Mouse (Mus musculus) limb, embryonic 15.5 days (tissue): ENCODE data around the gene Sptbn4. TPM values are rescaled to one million over a fixed set of nuclear protein-coding genes. Genes with fewer than 3 reads are reported as not detected.

ENCODE experiments used
- ATAC-seq: fragments of 200-750 bp; cut with Nextera tagmentation; 2 replicates; pipeline ENCODE4 v1.8.0; 2017; ENCODE audit warnings: low read depth, moderate TSS enrichment; ENCODE audit not compliant: insufficient number of reproducible peaks, low FRiP score, low TSS enrichment
- H3K27ac ChIP-seq: fragments of 300-500 bp; sonication (generic); 2 replicates; pipeline ENCODE4 v1.5.1; 2015; ENCODE audit warnings: moderate library complexity, mild to moderate bottlenecking, inconsistent platforms
- H3K27me3 ChIP-seq: fragments of 300-500 bp; sonication (generic); 2 replicates; pipeline ENCODE4 v1.6.1; 2015; ENCODE audit warnings: inconsistent platforms
- H3K36me3 ChIP-seq: fragments of 300-500 bp; sonication (generic); 2 replicates; pipeline ENCODE4 v1.6.1; 2015; ENCODE audit warnings: inconsistent platforms
- H3K4me1 ChIP-seq: fragments of 300-500 bp; sonication (generic); 2 replicates; pipeline ENCODE4 v1.6.1; 2015; ENCODE audit warnings: inconsistent platforms
- H3K4me2 ChIP-seq: fragments of 300-500 bp; sonication (generic); 2 replicates; pipeline ENCODE4 v1.6.1; 2015; ENCODE audit warnings: mild to moderate bottlenecking, inconsistent platforms
- H3K4me3 ChIP-seq: fragments of 300-500 bp; sonication (generic); 2 replicates; pipeline ENCODE4 v1.5.1; 2015; ENCODE audit warnings: mild to moderate bottlenecking, inconsistent platforms
- H3K9ac ChIP-seq: fragments of 300-500 bp; sonication (generic); 2 replicates; pipeline ENCODE4 v1.6.1; 2015; ENCODE audit warnings: inconsistent platforms
- H3K9me3 ChIP-seq: fragments of 300-500 bp; sonication (generic); 2 replicates; pipeline ENCODE4 v1.6.1; 2016; ENCODE audit warnings: inconsistent platforms
- WGBS: fragments of 180-500 bp; shearing (Covaris S2); methylation state at CpG from one replicate; pipeline ENCODE4 v1.1.7; 2015; 5-methylcytosine and 5-hydroxymethylcytosine counted together
- polyA plus RNA-seq: library from polyadenylated mRNA; unstranded; fragments of >200 nt; fragmentation: Nextera tagmentation; extraction: Ambion mirVana; gene quantifications from 2 replicates; pipeline ENCODE4 v1.2.1, GENCODE M21; 2015

Sptbn4 gene
- polyA plus RNA-seq, 1 experiment from 2014 or later = 0.23 TPM

DNA sequence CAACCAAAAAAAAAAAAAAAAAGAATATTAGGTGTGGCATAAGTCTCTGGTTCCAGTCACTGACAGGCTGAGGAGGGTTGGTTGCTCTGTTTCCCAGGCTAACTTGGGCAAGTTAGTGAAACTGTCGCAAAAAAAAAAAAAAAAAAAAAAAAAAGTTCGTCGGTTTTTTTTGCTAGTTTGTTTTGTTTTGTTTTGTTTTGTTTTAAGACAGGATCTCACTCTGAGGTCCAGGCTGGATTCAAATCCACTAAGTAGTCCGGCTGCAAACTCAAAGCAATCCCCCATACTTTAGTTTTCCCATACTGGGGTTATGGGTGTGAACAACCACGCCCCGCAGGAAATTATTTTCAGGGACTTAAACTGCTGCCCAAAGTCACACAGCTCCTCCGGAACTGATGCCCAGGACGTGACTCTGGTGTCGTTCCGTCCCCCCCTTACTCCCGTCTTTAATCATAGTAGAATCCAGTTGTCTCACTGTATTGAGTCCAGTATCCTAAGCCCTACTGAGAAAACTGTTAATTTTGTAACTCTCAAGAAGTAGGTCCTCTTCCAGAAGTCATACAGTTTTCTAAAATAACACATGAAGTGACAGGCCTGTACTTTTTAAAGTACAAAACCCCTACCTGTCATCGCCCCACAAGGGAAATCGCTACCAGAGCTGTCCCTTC lies 38.8 kb upstream of the Sptbn4 start:
- Histone ChIP-seq H3K27me3 (no peaks in the 10 kb centered on the region), H3K4me2 (peak overlapping the region; percentile 72), H3K9me3 (no peaks in the 10 kb centered on the region), H3K4me3 (peak overlapping the region; percentile 74), H3K36me3 (peaks cover 6% of the 10 kb centered on the region), H3K27ac (peak overlapping the region; percentile 84), H3K9ac (peak overlapping the region; percentile 37; the same call in 1 of the 2 replicates), H3K4me1 (peaks cover 48% of the 10 kb centered on the region)
- no peak for ATAC-seq
- WGBS = 4% methylated on average over 13 of the region's 13 CpGs

GRCm38 (mm10) chr7:27483860-27484259 lies 36.4 kb upstream of the Sptbn4 start:
- peaks cover 32% of the 10 kb centered on the region for H3K4me1 ChIP-seq
- no peaks in the 10 kb centered on the region for H3K9me3 ChIP-seq
- no peak overlapping the region for H3K9ac ChIP-seq
- no peak overlapping the region for H3K4me2 ChIP-seq
- 86% methylated on average over 4 of the region's 4 CpGs for WGBS
- H3K27ac ChIP-seq = no peak overlapping the region
- H3K36me3 ChIP-seq = no peaks in the 10 kb centered on the region
- ATAC-seq = no peak
- H3K27me3 ChIP-seq = no peaks in the 10 kb centered on the region
- no peak overlapping the region for H3K4me3 ChIP-seq

DNA sequence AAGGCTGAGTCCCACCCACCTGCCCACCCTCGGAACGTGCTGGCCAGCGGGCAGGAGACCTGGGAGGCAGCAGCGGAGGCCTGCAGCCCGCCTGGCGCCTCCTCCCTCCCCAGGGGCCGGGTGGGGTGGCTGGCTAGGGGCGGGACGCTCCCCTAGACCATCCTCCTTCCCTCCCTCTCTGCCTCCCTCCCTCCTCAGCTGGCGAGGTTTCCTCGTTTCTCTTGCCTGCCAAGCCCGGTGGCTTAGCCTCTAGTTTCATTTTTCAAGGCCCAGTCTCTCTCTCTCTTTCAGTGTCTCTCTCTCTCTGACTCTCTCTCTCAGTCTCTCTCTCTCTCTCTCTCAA lies 34.1 kb upstream of the Sptbn4 start:
- H3K4me2 ChIP-seq = peak overlapping the region; percentile 50
- H3K36me3 ChIP-seq = peaks cover 16% of the 10 kb centered on the region
- H3K9ac ChIP-seq = peak overlapping the region; percentile 4; the same call in 1 of the 2 replicates
- H3K4me3 ChIP-seq = peak overlapping the region; percentile 36
- H3K4me1 ChIP-seq = peaks cover 21% of the 10 kb centered on the region
- WGBS = 0% methylated on average over 10 of the region's 12 CpGs
- no peaks in the 10 kb centered on the region for H3K9me3 ChIP-seq
- peak; percentile 92 for ATAC-seq
- no peaks in the 10 kb centered on the region for H3K27me3 ChIP-seq
- H3K27ac ChIP-seq = peak overlapping the region; percentile 90

GRCm38 (mm10) chr7:27480927-27481626 lies 33.6 kb upstream of the Sptbn4 start:
- WGBS = 11% methylated on average over 11 of the region's 11 CpGs
- Histone ChIP-seq H3K4me1 (peaks cover 21% of the 10 kb centered on the region), H3K4me3 (peak overlapping the region; percentile 36), H3K9me3 (no peaks in the 10 kb centered on the region), H3K4me2 (peak overlapping the region; percentile 50), H3K27ac (peak overlapping the region; percentile 90), H3K36me3 (peaks cover 21% of the 10 kb centered on the region), H3K9ac (0 out of 2 replicates have a peak overlapping the region, but pooled peaks have one; percentile 4), H3K27me3 (no peaks in the 10 kb centered on the region)
- ATAC-seq = no peak

- peaks cover 25% of the 10 kb centered on the region for H3K4me1 ChIP-seq
- no peaks in the 10 kb centered on the region for H3K27me3 ChIP-seq
- H3K36me3 ChIP-seq = peaks cover 26% of the 10 kb centered on the region
- H3K27ac ChIP-seq = peak overlapping the region; percentile 90
- H3K4me2 ChIP-seq = peak overlapping the region; percentile 50
- H3K9me3 ChIP-seq = no peaks in the 10 kb centered on the region
- H3K4me3 ChIP-seq = 0 out of 2 replicates have a peak overlapping the region, but pooled peaks have one; percentile 36
- H3K9ac ChIP-seq = no peak overlapping the region
- no peak for ATAC-seq
- WGBS = 70% methylated on average over 3 of the region's 3 CpGs
Observed at GRCm38 (mm10) chr7:27480506-27480905, 33.0 kb upstream of the Sptbn4 start.

DNA sequence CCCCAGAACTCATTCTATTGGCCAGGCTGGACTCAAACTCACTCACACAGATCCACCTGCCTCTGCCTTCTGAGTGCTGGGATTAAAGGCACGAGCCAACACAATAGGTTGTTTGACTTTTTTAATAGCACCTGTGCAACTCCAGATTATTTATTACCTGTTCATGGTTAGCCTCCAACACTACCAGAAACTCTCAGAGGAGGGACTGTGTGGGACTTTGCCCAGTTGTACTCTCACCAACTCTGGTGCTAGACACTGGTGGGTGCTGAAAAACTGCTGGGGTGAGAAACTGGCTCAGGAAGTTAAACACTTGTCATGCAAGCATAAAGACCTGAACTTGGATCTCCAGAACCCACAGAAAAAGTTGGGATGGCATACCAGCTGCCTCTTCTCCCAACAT lies 32.3 kb upstream of the Sptbn4 start:
- Histone ChIP-seq H3K27ac (peak overlapping the region; percentile 13; the same call in 1 of the 2 replicates), H3K4me2 (no peak overlapping the region), H3K27me3 (no peaks in the 10 kb centered on the region), H3K4me1 (peaks cover 29% of the 10 kb centered on the region), H3K9me3 (no peaks in the 10 kb centered on the region), H3K36me3 (peaks cover 26% of the 10 kb centered on the region), H3K9ac (no peak overlapping the region), H3K4me3 (no peak overlapping the region)
- no peak for ATAC-seq
- 60% methylated on average over 1 of the region's 1 CpGs for WGBS

GRCm38 (mm10) chr7:27478561-27478960 lies 31.1 kb upstream of the Sptbn4 start:
- no peak overlapping the region for H3K9ac ChIP-seq
- H3K27me3 ChIP-seq = no peaks in the 10 kb centered on the region
- H3K4me2 ChIP-seq = no peak overlapping the region
- ATAC-seq = no peak
- no peaks in the 10 kb centered on the region for H3K9me3 ChIP-seq
- peaks cover 29% of the 10 kb centered on the region for H3K4me1 ChIP-seq
- 81% methylated on average over 7 of the region's 7 CpGs for WGBS
- H3K36me3 ChIP-seq = peaks cover 26% of the 10 kb centered on the region
- no peak overlapping the region for H3K27ac ChIP-seq
- no peak overlapping the region for H3K4me3 ChIP-seq

DNA sequence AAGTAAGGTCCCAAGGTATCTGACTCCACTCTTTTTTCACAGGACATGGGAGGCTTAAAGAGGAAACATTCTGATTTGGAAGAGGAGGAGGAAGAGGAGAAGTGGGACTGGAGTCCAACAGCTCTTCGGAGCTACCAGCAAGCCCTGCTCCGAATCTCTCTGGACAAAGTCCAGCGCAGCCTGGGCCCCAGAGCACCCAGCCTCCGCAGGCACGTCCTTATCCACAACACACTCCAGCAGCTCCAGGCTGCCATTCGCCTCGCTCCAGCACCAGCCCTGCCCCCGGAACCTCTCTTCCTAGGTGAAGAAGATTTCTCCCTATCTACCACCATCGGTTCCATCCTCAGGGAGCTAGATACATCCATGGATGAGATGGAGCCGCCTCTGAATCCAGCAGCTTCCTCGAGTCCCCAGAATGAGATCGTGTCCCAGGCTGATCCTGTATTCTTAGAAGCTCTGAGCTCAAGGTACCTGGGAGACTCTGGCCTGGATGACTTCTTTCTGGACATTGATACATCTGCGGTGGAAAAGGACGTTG lies 28.7 kb upstream of the Sptbn4 start:
- H3K9me3 ChIP-seq = no peaks in the 10 kb centered on the region
- WGBS = 92% methylated on average over 14 of the region's 14 CpGs
- no peak overlapping the region for H3K4me3 ChIP-seq
- peaks cover 26% of the 10 kb centered on the region for H3K36me3 ChIP-seq
- H3K4me2 ChIP-seq = no peak overlapping the region
- no peak overlapping the region for H3K9ac ChIP-seq
- H3K4me1 ChIP-seq = peaks cover 18% of the 10 kb centered on the region
- H3K27ac ChIP-seq = no peak overlapping the region
- no peaks in the 10 kb centered on the region for H3K27me3 ChIP-seq
- ATAC-seq = no peak

GRCm38 (mm10) chr7:27475596-27475995 lies 28.1 kb upstream of the Sptbn4 start:
- Histone ChIP-seq H3K27ac (no peak overlapping the region), H3K27me3 (no peaks in the 10 kb centered on the region), H3K9me3 (no peaks in the 10 kb centered on the region), H3K9ac (no peak overlapping the region), H3K4me1 (peaks cover 13% of the 10 kb centered on the region), H3K4me3 (0 out of 2 replicates have a peak overlapping the region, but pooled peaks have one; percentile 65), H3K36me3 (peaks cover 26% of the 10 kb centered on the region), H3K4me2 (peak overlapping the region; percentile 59; the same call in 1 of the 2 replicates)
- WGBS = 90% methylated on average over 2 of the region's 2 CpGs
- ATAC-seq = no peak

DNA sequence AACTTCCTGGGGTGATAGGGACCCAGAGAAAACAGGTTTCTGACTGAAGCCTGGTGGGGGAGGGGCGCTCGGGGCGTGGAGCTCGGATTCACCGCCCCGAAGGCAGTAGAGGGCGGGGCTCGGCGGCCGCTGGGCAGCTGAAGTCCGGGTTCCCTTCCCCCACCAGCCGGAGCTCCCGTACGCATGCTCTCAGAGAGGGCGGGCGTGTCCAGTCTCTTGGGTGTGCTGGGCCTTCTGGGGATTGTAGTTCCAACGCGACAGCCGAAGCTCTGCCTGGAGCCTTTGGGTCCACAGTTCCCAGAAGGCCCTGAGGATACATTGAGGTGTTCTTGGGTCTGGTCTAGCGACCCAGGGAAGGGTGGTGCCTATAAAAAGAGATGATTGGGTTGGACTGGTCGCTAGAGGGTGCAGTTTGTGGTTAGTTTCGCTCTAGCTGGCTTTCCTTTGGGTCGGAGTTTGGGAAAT lies 27.0 kb upstream of the Sptbn4 start:
- Histone ChIP-seq H3K9ac (peak overlapping the region; percentile 72), H3K9me3 (no peaks in the 10 kb centered on the region), H3K4me3 (peak overlapping the region; percentile 65), H3K27me3 (no peaks in the 10 kb centered on the region), H3K4me2 (peak overlapping the region; percentile 59), H3K36me3 (peaks cover 26% of the 10 kb centered on the region), H3K27ac (peak overlapping the region; percentile 97), H3K4me1 (peaks cover 12% of the 10 kb centered on the region)
- ATAC-seq = peak; percentile 80
- WGBS = under 1% methylated on average over 23 of the region's 23 CpGs

DNA sequence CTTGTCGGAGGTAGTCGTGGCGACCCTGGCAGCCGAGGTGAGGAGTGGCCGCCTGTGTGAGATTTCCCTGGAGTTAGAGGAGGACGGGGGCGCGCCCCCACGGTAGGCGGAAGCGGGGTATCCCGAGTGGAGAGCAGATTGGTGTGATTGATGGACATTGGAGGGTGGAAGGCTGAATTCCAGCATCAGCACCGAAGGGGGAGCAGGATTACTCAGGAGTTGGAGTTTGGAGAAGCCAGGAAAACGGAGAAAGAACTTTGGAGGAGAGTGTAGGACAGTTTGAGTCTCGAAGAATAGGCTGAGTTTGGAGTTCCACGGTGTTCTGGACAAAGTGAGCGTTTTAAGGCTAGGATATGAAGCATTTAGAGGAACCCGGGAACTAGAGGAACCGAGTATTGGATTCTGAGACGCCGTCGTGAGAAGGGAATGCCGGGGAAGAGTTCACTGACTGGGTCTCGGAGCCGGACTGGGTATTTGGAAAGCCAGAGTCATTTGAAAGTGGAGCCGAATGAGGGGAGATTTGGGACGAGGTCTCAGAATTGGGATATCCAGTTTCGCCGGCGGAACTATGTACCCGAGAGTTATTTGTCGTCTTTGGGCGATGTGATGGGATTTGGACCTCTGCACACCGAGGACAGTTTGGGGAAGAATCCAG lies 26.5 kb upstream of the Sptbn4 start:
- Histone ChIP-seq H3K27me3 (no peaks in the 10 kb centered on the region), H3K9me3 (no peaks in the 10 kb centered on the region), H3K27ac (peak overlapping the region; percentile 97), H3K4me3 (peak overlapping the region; percentile 65), H3K4me2 (peak overlapping the region; percentile 59), H3K9ac (peak overlapping the region; percentile 72), H3K4me1 (peaks cover 12% of the 10 kb centered on the region), H3K36me3 (peaks cover 26% of the 10 kb centered on the region)
- ATAC-seq = no peak
- WGBS = under 1% methylated on average over 34 of the region's 34 CpGs
